Mouse (Mus musculus) NIH3T3 (cell line): ENCODE data around the gene 1700013G24Rik.

ENCODE experiments used
- DNase-seq: peaks from one replicate; pipeline ENCODE4 v3.0.0-alpha.2; 2012; ENCODE audit warnings: low read depth

The 1700013G24Rik gene

DNA sequence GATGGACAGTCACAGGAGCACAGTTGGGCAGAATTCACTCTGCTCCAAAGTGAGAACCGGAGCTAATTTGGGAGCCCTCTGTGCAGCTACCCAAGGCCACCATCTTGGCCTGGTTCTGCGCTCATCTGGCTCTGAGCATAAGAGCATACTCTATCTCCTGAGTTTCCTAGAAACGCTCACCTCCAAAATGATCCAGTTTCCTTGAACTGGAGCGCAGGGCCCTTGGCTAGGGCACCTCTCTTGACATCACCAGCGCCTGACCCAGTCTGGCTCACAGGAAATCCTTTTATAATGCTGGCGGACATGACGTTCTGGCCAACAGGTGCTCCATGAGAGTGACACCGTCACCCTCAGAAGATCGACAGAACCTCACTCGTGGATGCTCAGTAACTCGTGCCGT is 3.5 kb downstream of the 1700013G24Rik start:
- DNase-seq, result no peak

DNA sequence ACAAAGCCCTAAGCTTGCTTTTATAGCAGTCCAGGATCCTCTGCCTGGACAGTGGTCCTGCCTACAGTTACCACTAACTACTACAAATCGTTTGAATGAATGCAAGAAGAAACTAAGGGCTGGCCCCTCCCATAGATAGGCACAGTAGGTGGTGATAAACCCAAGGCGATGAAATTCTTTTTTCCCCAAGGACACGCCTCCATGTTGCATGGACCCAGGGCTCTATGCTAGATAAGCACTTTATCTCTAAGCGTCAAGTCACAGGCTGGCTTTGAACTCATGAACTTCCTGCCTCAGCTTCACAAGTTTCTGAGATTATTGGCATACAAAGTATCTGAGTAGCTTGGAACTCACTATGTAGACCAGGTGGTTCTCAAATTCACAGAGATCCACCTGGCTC is 4.2 kb downstream of the 1700013G24Rik start:
- DNase-seq, result no peak

DNA sequence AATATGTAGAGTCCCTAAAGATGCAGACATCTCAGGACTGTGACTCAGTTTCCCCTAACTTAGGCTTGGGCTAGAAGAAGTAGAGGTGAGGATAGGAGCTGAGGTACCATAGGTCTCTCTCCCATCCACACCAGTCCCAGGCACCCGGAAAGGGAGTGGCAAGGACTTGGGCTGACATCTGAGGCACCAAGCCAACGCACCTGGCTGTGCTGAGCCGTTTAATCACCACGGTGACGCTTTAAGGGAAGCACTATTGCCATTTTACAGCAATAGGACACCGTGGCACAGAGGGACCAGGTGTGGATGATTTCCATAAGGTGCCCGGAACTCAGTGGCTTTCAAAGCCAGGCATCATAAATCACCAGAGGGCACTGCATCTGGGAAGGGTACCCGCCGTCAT is 5.2 kb downstream of the 1700013G24Rik start:
- DNase-seq, result no peak

DNA sequence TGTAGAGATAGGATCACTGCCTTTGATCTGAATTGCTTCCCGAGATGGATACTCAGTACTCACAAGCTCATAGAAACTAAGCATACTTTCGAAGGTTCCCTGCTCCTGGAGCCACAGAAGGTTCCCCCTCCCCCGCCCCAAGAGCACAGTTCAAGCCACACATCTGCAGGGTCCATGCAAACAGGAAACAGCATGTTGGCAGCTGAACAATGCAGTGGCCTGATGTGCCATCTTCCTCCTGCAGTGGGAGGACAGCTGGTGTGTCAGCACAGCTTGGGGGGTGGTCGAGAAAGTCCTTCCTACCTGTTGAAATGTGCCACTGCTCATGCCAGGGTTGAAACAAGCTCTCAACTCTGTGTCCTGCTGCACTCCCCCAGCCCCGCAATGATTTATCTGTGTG is 5.8 kb downstream of the 1700013G24Rik start:
- DNase-seq, result no peak

DNA sequence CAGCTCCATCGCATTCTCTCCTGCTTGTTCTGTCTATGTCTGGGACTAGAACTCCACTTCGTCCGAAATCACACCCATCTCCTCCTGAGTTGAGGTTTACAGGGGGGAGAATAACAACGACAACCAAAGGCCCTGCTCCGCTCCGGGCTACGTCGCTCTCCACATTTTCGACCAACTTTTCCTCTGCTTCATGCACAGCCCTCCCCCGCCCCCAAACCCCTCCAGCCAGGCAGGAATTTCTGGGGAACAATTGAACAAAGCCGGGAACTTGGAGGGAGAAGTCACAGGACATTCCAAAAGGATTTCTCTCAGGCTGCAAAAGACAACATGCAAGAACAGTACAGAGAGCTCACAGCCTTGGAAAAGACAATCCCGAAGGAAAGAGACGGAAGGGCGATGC is 7.6 kb downstream of the 1700013G24Rik start:
- DNase-seq, result no peak

DNA sequence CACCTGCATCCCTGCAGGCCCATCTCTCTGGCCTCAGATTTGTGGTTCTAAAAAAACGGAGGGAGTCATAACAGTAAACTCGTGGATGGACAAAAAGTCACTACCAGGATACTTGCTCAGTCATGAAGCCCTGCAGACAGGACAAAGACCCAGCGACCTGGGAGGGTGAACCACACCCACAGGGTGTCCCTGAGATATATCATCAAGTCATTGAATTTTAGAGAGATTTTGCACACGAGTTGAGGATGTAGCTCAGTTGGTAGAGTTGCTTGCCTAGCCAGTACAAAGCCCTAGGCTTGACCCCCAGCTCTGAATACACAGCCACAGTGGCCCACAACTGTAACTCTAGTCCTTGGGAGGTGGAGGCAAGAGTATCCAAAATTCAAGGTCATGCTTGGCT is 8.1 kb downstream of the 1700013G24Rik start:
- DNase-seq, result no peak

DNA sequence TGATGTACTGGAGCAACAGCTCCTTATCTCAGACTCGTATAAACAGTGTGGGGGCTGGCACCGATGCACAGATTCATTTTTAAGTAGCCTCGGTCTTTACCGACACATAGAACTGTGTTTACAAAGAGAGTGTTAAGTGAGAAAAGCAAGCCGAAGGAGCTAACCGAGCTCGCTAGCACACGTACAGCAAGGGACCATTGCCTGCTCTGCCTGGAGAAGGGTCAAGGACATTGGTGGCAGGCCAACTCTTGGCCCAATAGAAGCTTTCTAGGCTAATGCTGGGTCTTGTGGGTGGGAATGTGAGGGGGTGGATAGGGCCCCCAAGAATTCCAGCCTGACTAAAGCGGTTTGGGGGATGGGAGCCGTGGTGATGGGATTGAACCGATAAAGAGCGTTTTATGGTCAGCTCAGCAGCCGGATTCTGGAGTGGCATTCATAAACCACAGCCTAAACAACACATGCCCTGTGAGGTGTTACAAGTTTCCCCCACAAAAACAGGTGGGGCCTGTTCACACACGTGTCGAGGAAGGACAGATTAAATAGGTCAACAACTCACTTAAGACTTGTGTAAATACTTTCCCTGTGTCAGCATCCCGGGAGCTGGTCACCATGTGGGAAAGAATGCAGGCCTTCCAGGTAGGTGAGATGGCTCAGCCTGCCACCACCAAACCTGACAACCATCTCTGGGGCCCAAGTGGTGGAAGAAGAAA is 9.1 kb downstream of the 1700013G24Rik start:
- DNase-seq, result no peak

DNA sequence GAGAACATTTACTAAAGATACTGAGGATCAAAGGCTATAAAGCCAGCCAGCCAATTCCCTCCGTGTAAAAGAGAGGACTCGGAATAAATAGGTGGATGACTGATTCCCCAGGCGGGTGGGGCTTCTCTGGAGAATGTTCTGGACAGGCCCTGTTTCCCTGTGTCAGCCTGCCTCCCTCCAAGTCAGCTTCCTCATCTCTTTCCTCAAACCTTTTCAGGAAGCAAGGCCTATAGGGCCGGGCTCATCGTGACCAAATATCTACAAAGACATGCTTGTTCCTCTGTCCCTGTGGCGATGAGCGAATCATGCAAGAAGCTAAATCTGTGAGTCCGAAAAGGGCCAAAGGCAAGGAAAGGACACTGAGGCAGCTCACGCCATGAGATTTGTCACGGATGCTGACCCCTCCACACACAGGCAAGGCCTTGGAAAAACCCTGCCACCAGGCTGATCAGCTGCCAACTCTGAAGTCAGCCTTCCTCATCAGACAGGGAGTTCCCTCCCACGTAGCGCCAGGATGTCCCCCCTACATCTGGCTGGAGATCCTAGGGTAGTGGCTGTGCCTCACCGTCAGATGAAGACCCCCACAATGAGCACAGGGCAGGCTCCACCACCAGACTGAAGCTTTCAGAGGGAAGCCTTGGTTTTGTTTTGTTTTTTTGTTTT is 12.2 kb downstream of the 1700013G24Rik start:
- no peak for DNase-seq

DNA sequence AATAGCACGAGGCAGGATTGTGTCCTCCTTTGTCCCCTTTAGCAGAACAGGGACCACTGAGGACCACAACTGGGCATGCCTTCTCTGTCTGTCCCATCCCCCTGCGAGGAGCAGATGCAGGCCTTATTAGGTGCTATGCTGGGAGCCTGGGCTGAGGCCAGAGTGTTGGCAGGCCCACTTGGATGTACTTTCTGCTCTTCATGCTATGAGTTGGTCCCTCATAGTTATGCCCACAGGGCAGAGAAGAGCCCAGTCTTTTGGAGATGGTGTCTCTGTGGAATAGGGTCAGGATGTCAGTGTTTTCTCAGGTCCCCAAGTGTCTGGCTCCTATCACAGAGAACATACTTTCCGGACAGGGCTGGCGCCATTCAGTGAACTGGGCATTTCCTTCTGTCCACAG is 13.9 kb downstream of the 1700013G24Rik start:
- DNase-seq, result no peak

DNA sequence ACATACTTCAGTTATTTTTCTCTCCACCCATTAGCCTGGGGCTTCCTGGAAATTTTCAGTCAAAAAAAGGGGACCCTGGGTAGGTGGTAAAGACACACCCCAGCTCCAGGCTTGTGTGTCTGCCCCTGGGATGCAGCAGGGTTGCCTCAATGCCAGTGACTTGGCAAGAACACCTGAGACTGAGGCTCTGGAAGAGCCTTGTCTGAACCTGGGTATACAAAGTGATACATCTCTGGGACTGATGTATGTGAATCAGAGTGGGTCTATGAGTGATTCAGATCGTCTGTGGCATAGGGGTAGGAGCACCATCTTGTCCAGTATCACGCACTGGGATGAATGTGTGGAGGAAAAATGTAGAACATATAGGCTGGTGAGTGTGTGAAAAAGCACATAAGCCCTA is 14.4 kb downstream of the 1700013G24Rik start:
- no peak for DNase-seq

DNA sequence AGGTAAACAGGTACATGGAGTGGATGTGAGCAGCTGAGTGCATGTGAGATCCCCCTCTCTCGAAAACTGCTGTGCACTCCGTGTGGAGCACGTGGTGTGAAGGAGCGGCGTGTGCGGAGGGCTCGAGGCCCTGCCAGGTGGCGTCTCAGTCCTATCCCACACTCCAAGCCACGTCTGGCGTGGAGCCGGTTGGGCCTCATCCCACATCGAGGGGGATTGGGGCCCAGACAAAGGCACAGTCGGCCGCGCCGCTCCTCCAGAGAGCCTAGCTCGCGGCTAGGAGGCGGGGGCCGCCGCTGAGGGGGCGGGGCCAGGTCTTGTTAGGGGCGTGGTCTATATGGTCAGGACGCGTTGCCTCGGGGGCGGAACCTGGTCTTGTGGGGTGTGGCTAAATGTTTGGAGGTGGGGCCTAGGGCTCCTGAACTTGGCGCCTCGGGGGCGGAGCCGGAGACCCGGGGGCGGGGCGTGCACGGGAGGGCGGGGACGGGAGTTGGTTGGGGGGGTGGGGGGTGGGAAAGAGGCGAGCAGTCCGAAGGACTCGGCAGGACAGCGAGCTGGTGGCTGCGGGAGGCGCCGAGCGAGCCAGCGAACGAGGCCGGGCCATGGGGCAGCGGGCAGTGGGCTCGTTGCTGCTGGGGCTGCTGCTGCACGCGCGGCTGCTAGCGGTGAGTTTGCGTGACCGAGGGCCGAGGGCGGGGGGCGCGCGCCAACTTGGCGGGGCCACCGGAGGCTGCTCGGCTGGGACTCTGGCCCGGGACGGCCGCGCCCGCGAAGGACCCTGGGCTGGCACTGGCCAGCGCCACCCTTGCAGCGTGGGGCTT is 15.4 kb downstream of the 1700013G24Rik start, which contains the start of gene Hspg2:
Gene Hspg2, plus strand, starts transcription at position 510 of the 821 bp plus-strand sequence.
- DNase-seq, result peak; percentile 98

DNA sequence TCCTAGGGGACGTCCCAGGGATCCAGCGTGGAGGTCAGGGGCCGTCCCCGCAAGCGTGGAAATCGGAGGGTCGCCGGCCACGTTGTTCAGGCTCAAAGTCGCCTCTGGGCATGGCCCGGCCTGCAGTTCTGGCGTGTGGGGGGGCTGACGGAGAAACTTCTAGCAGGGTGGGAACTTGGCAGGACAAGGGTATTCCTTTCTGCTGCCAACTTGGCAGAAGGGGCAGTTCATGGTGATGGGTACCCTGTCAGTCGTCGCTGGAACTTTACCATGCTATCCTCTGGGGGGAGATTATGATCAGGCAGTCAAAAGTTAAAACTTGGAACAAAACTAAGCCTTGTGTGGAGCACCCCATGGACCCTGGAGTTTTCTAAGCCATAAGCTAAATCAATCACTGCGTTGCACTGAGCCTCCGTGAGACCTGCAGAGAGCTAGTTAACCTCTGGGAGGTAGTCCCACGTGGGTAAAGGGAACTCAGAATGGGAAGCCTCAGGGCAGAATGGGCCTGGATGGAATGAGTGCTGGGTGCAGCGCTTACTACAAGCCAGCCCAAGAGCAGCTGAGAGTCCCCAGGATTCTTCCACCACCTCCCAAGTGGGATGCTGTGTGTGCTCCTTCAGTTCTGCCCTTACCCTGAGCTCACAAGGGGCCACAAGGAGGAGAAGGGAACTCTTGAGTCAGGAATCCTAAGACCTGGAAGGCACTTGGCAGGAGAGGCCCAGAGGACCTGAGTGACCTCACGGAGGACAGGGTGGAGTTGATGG is 16.2 kb downstream of the 1700013G24Rik start:
- DNase-seq, result peak; percentile 65

DNA sequence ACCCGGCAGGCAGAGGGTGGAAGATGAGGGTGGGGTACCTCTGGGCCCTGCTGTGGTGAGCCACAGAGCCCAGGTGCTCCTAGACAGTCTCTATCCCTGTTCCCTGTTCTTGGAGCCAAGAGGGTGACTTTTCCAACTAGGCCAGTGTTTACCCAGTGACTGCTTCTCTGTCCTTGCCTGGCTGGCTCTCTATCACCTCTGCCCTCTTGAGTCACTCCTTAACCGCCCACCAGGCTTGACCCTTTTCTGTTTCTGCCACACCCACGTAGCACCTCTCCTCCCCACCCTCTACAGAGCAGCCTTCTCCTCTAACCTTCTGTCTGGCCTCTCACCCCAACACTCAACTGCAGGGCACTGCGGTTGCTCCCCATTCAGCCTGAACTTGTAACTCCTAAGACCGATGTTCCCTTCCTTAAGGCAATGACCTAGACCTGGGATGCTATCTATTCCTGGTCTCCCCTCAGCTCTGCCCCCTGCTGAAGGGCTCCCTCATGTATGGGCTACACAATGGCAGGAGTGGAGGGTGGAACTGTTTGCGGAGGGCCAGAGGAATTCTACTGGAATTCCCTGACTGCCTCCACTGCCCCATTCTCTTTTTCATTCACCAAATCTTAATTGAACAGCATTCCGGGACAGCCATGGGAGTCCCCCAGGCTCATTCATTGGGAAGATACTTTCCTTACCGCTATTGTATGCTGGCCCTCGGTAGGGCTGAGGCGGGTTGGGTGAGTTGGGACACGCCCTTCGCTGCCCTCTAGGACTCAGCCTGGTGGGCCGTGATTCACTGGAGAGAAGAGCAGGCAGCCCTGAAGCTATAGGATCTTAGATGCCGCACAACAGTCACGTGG is 17.0 kb downstream of the 1700013G24Rik start:
- peak; percentile 55 for DNase-seq

DNA sequence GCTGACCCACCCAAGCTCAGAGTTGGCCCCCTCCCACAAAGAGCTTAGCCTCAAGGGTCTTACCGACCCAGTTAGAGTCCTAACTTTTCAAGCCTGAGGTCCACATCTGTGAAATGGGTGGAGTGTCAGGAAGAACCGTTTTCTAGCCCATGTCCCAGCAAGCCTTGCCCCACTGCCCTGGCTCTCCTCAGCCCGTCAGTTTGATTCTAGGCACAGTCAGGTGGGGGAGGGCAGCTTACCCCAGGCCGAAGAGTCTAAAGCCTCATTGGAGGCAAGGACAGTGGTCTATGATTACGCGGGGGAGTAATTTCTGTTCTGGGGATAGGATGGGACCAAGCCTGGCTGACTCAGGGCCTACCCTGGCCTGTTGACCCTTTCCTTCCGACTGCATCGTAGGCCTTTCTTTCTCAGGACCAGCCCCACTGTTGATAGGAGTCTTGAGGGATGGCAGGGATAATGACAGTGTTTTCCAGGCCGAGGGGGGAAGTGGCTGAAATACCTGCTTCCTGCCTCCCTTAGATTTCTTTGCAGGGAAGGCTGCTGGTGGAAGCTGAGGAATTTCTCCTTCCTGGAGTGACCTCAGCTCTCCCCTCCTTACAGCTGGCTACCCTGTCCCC is 17.7 kb downstream of the 1700013G24Rik start:
- no peak for DNase-seq

DNA sequence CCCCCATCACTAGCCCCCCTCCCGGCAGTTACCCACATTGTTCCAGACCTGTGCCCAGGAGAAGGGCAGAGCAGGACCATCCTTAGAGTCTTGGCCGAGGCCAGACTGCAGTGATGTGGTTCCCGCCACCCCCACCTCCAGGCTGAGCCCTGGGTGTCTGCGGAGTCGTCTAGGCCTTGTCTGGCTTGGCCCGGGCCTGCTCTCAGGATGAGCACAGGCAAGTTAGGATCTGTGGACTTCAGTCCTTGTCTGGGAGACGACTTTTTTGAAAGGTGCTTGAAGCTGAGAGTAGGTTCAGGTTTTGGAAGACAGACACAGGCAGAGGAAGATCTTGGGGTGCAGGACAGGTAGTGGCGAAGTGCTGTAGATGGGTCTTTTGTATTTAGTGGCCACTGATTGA is 18.2 kb downstream of the 1700013G24Rik start:
- no peak for DNase-seq

DNA sequence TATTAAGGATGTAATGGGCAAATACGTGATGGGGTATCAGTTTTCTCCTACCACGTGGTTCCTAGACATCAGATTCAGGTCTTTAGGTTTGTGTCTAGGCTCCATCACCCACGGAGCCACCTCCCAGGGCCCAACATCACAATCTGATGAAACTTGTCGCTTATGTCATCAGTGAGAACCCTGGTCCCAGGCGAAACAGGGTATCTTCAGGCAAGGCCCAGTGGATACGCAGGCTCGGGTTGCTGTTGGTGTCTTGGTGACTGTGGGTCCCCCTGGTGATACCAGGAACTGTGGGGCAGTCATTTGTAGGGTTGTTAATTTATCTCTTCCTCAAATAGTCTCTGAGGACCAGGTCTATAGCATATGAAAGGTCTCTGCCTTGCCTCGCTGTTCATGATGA is 20.2 kb downstream of the 1700013G24Rik start:
- DNase-seq, result no peak

DNA sequence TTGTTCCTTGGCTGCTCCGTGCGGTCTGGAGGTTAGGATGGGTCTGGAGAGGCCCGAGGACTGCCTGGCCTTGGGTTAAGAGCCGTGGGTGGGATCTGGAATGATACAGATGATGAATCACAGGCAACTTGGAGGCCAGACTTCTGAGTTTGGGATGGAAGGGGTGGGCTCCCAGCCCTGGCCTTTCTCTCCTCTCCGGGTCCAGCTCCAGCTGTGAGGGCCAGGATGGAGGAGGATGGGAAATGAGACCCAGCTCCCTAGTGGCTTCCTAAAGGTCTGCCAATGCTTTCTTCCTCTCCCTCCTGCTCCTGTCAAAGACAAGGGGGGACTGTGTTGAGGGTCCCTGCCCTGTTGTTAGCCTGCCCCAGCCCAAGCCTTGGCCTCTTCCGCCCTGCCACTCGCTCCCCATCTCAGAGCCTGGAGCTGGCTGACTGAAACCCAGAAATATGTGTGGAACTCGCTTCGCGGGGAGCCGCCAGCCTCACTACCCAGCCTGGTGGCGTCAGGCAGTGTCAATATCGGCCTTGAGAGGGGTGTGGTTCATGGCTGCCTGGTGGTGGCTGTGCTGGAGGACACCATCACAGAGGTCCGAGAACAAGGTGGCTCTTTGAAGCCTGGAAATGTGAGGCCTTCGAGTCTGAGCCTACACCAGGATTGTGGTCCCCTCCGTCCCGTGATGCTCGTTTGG is 20.8 kb downstream of the 1700013G24Rik start:
- DNase-seq, result peak; percentile 69

DNA sequence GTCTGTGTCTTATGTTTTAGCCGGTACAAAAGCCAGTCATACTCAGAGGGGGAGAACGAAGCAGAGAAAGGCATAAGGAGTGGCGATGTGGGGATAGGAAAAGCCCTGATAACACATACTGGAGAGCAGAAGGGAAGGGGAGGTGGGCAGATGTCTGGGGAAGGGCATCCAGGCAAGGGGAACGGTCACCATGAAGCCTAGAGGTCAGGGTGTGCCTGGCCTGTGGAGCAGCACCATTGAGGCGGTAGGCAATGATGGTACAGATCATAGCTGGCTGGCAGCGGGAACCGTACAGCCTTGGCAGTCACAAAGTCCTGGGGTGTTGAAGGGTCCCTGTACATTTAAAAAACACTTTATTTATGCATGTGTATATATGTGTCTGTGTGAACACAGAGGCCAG is 21.6 kb downstream of the 1700013G24Rik start:
- DNase-seq, result no peak

DNA sequence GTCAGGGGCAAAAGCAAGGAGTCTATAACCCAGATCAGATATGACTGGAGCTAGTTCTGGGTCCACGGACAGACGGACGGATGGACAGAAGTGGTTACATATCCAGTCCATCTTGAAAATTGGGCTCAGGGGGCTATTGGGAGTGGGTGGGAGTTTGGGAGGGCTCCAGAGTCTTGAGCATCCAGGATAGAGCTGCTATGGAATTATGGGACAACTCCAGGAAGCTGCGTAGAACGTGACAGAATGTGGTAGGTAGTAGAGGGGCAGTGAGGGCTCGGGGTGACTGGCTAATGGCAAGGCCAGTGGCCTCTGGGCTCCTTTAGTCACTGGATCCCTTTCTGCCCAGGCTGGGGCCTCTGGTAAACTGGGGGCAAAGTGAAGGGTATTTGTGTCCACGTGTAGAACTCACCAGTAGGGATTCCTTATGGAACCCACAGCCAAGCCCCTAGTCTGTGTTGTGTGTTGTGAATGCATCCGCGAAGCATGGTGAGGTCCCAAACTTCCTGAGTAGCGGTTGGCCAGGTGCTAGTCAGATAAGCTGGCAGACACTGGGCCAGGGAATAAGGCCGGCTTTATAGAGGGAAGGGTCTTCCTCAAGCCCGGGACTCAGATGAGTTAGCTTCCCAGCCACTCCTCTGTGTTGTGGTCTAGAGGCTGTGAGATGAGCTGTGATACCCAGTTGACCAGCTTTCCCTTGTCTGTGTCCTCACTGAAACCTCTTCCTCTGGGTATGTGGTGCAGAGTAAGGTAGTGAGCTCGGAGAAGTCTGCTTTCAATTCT is 22.4 kb downstream of the 1700013G24Rik start:
- no peak for DNase-seq
